Mouse (Mus musculus): ENCODE measurements around the gene Pik3cb.

Gene Pik3cb

DNA sequence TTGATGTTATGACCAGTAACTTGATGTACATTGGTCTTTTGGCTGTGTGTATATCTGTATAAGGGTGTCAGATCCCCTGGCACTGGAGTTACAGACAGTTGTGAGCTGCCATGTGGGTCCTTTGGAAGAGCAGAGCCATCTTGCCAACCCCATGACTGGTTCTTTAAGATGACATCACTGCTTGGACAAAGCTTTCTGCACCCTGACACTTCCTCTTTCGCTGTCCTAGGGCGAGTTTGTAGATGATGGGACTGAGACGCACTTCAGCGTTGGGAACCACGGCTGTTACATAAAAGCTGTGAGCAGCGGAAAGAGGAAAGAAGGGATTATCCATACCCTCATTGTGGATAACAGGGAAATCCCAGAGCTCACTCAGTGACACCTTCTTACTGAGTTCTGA, 139.1 kb downstream of the Pik3cb start:
- DNase-seq (ENCODE audit: low spot score): no peak

DNA sequence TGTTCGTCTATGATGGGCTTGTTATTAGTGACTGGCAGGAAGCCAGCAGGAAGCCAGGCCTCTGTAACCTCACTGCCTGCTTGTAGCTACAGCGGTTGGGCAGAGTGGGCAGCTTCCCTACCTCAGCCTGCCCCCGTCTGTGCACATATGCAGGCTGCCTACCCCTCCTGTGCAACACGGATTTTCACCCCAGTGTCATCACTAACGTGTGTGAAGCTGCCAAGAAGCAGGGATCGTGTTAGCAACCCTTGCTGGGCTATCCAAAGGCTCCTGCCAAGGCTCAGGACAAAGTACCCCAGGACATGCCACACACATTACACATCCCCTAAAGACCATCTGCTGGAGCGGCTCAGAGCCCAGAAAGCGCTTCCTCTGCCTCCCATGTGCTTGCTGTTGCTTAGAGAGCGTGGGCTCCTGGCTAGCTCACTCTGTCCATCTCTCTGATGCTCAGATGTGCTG, 140.5 kb downstream of the Pik3cb start:
- no peak for DNase-seq (ENCODE audit: low spot score)

GRCm38 (mm10) chr9:98994103-98994502, 146.3 kb downstream of the Pik3cb start:
- DNase-seq (ENCODE audit: low spot score): no peak

DNA sequence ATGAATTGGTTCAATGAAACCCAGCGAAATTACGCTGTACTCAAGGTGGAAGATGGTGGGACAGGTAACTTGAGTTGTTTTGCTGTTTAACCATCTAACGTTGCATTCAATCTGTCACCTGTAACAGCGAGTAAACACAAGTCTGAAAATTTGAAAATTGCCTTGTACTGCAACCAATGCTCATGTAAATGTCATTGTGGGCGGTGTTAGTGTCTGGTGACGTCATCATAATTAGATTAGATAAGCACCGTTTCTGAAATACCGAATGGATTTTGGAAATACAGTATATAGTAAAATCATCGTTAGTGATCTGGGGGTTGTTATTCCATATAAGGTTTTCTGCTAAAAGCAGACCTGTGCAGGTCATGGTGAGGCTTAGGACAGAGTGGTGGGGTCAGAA, 153.3 kb downstream of the Pik3cb start:
- no peak for DNase-seq (ENCODE audit: low spot score)

All from yolk sac, embryonic 10.5 days (tissue).